Mouse (Mus musculus) forebrain, embryonic 16.5 days (tissue): ENCODE data around the gene Npc1l1. TPM values are rescaled to one million over a fixed set of nuclear protein-coding genes. Genes with fewer than 3 reads are reported as not detected.

Experiments used
- polyA plus RNA-seq: library from polyadenylated mRNA; unstranded; fragments of >200 nt; fragmentation: Nextera tagmentation; extraction: Ambion mirVana; gene quantifications from 2 replicates; pipeline ENCODE4 v1.2.1, GENCODE M21; 2015

Gene Npc1l1
- polyA plus RNA-seq, 1 experiment from 2014 or later, result 0.08 TPM

Other genes starting within 250 kb of the Npc1l1 start
- 163 and 171 TPM in 2 replicates for gene Camk2b, start 163.8 kb downstream of the Npc1l1 start, polyA plus RNA-seq
- gene A730071L15Rik, start 30.1 kb downstream of the Npc1l1 start, polyA plus RNA-seq, result 0.21 and 0.84 TPM in 2 replicates
- gene Nudcd3, start 29.7 kb downstream of the Npc1l1 start, polyA plus RNA-seq, result 78.4 and 82.1 TPM in 2 replicates
- 86.8 and 90.2 TPM in 2 replicates for gene Ddx56, start 37.6 kb upstream of the Npc1l1 start, polyA plus RNA-seq
- 157 and 163 TPM in 2 replicates for gene Tmed4, start 44.7 kb upstream of the Npc1l1 start, polyA plus RNA-seq
- gene Ogdh, start 61.5 kb upstream of the Npc1l1 start, polyA plus RNA-seq, result 99.5 and 99.6 TPM in 2 replicates
- 36.7 and 40.4 TPM in 2 replicates for gene Zmiz2, start 158.9 kb upstream of the Npc1l1 start, polyA plus RNA-seq
- 3,622 and 3,688 TPM in 2 replicates for gene Ppia, start 185.3 kb upstream of the Npc1l1 start, polyA plus RNA-seq
- 438 and 507 TPM in 2 replicates for gene H2afv, start 214.3 kb upstream of the Npc1l1 start, polyA plus RNA-seq
- gene Purb, start 245.8 kb upstream of the Npc1l1 start, polyA plus RNA-seq, result 14.4 and 16.7 TPM in 2 replicates